Mouse (Mus musculus) E14TG2a.4 (cell line): ENCODE results near the gene Exosc10.

ENCODE experiments used
- CTCF ChIP-seq: conservative IDR thresholded peaks from 2 replicates; pipeline ENCODE4 v1.5.1; 2014; ENCODE audit warnings: low read length
- POU5F1 ChIP-seq: IDR thresholded peaks from 2 replicates; pipeline ENCODE4 v1.6.1; 2014; ENCODE audit warnings: low read length, borderline replicate concordance

DNA sequence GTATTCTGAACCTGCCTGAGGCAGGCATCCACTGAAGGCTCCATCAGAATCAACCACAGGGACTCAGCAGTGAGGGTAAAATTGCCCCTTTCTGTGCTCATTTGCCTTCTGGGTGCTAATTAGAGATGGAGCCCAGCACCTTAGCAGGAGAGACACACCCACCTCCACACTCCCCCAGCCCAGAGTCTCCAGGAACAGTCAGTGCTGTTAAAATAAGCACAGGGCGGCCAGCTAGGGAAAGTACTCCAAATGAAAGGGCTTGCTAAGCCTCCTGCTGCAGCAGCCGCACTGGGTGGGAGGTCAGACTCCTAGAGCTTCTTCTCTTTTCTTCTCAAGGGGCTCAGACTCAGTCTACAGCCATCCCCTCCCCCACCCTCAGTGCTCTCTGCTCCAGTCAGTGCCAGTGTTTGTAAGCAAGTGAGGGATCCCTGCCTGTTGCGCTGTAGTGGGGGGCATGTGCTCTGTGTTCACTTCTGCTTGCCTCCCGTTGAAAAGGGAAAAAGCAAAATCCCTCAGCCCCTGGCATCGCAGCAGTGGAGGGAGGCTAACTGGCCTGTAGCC, 39.9 kb upstream of the Exosc10 start:
- TF ChIP-seq CTCF (no peak), POU5F1 (no peak)
